Mouse (Mus musculus) olfactory bulb, adult 2 months (tissue): ENCODE data around the gene Olfr370. TPM values are rescaled to one million over a fixed set of nuclear protein-coding genes. Genes with fewer than 3 reads are reported as not detected.
"Not testable (repeated sequence)": the region's sequence is repeated elsewhere in the genome, so short reads cannot be mapped to it uniquely, and the experiment has no call there.

ENCODE experiments used
- H3K27ac ChIP-seq: fragments of 200-500 bp; 2 replicates; pipeline ENCODE4 v1.5.1; 2012; ENCODE audit warnings: low read depth, low read length; ENCODE audit not compliant: insufficient read depth
- H3K4me1 ChIP-seq: fragments of 200-500 bp; 2 replicates; pipeline ENCODE4 v1.6.1; 2012; ENCODE audit warnings: low read length; ENCODE audit not compliant: control insufficient read depth, insufficient read depth
- H3K4me3 ChIP-seq: fragments of 200-500 bp; 2 replicates; pipeline ENCODE4 v1.5.1; 2012; ENCODE audit warnings: mild to moderate bottlenecking, low read depth, low read length, moderate library complexity; ENCODE audit not compliant: insufficient read depth
- CTCF ChIP-seq: fragments of 200-500 bp; IDR thresholded peaks from 2 replicates; pipeline ENCODE4 v1.5.1; 2012; ENCODE audit warnings: low read depth, mild to moderate bottlenecking, low read length, moderate library complexity; ENCODE audit not compliant: insufficient read depth
- POLR2A ChIP-seq: fragments of 200-500 bp; IDR thresholded peaks from 2 replicates; pipeline ENCODE4 v1.6.1; 2012; ENCODE audit warnings: mild to moderate bottlenecking, low read depth, low read length, moderate library complexity; ENCODE audit not compliant: insufficient read depth
- WGBS: fragments of 180-500 bp; shearing (Covaris S2); methylation state at CpG from one replicate; pipeline ENCODE4 v1.1.7; 2018; 5-methylcytosine and 5-hydroxymethylcytosine counted together
- polyA plus RNA-seq: library from polyadenylated mRNA; stranded (reverse); fragments of >200 nt; gene quantifications from 2 replicates; pipeline ENCODE4 v1.2.4, GENCODE M21; 2012; ENCODE audit warnings: low replicate concordance; ENCODE audit not compliant: missing spikeins, insufficient read depth, insufficient read length

The Olfr370 gene
- polyA plus RNA-seq, 1 experiment, result not detected

GRCm38 (mm10) chr8:83566469-83567395 is 31.2 kb downstream of the Olfr370 start, which contains the start of gene Ndufb7:
TSS of gene Ndufb7 (plus strand) at chr8:83566671.
- TF ChIP-seq POLR2A (0 out of 2 replicates have a peak, but pooled peaks have one; percentile 37), CTCF (peak; percentile 91)
- Histone ChIP-seq H3K4me1 (peaks cover 26% of the 10 kb centered on the region), H3K27ac (peak within 1 kb of the TSS; percentile 91), H3K4me3 (peak within 1 kb of the TSS; percentile 82)
- WGBS, result under 1% methylated on average over 48 of the region's 48 CpGs

GRCm38 (mm10) chr8:83567668-83568067 is 32.1 kb downstream of the Olfr370 start:
- H3K27ac ChIP-seq, result no peak overlapping the region
- H3K4me3 ChIP-seq, result peak overlapping the region; percentile 82; the same call in 1 of the 2 replicates
- 46% methylated on average over 3 of the region's 3 CpGs for WGBS
- TF ChIP-seq POLR2A (no peak), CTCF (no peak)
- H3K4me1 ChIP-seq, result peaks cover 26% of the 10 kb centered on the region

GRCm38 (mm10) chr8:83568128-83568527 is 32.5 kb downstream of the Olfr370 start:
- TF ChIP-seq CTCF (no peak), POLR2A (no peak)
- Histone ChIP-seq H3K27ac (no peak overlapping the region), H3K4me1 (peaks cover 27% of the 10 kb centered on the region), H3K4me3 (no peak overlapping the region)
- WGBS, result 54% methylated on average over 5 of the region's 5 CpGs

- 69% methylated on average over 5 of the region's 5 CpGs for WGBS
- Histone ChIP-seq H3K4me1 (peaks cover 34% of the 10 kb centered on the region), H3K4me3 (no peak overlapping the region), H3K27ac (no peak overlapping the region)
- TF ChIP-seq POLR2A (no peak), CTCF (no peak)
These were observed 33.2 kb downstream of the Olfr370 start for GRCm38 (mm10) chr8:83568755-83569154.

GRCm38 (mm10) chr8:83569165-83569564 is 33.6 kb downstream of the Olfr370 start:
- Histone ChIP-seq H3K4me3 (no peak overlapping the region), H3K4me1 (peaks cover 36% of the 10 kb centered on the region), H3K27ac (no peak overlapping the region)
- TF ChIP-seq CTCF (no peak), POLR2A (no peak)
- WGBS, result 68% methylated on average over 4 of the region's 4 CpGs

GRCm38 (mm10) chr8:83570272-83571000 is 34.9 kb downstream of the Olfr370 start:
- TF ChIP-seq CTCF (no peak), POLR2A (no peak)
- no peak overlapping the region for H3K4me3 ChIP-seq
- H3K4me1 ChIP-seq, result peaks cover 49% of the 10 kb centered on the region
- WGBS, result 78% methylated on average over 15 of the region's 15 CpGs
- H3K27ac ChIP-seq, result no peak overlapping the region

GRCm38 (mm10) chr8:83571001-83571340 is 35.4 kb downstream of the Olfr370 start:
- 92% methylated on average over 7 of the region's 7 CpGs for WGBS
- H3K4me3 ChIP-seq, H3K27ac ChIP-seq: not testable (repeated sequence)
- H3K4me1 ChIP-seq, result peaks cover 54% of the 10 kb centered on the region

- Histone ChIP-seq H3K27ac (no peak overlapping the region), H3K4me1 (peaks cover 57% of the 10 kb centered on the region), H3K4me3 (no peak overlapping the region)
- WGBS, result 89% methylated on average over 10 of the region's 10 CpGs
- TF ChIP-seq POLR2A (no peak), CTCF (no peak)
These were observed 36.2 kb downstream of the Olfr370 start for GRCm38 (mm10) chr8:83571791-83572190.

GRCm38 (mm10) chr8:83572246-83572812 is 36.7 kb downstream of the Olfr370 start:
- Histone ChIP-seq H3K4me3 (no peak overlapping the region), H3K4me1 (peaks cover 62% of the 10 kb centered on the region), H3K27ac (no peak overlapping the region)
- 86% methylated on average over 5 of the region's 5 CpGs for WGBS
- TF ChIP-seq CTCF (no peak), POLR2A (no peak)
